Mouse (Mus musculus) adrenal gland, adult 2 months (tissue): ENCODE measurements around the gene Olfr178. TPM values are rescaled to one million over a fixed set of nuclear protein-coding genes. Genes with fewer than 3 reads are reported as not detected.

Experiments used
- DNase-seq: peaks from one replicate; pipeline ENCODE4 v3.0.0; 2021
- long read RNA-seq: library from polyadenylated mRNA; stranded (forward); transcript quantifications from one replicate; pipeline ENCODE4 v2.0.0, GENCODE M21; 2021
- polyA plus RNA-seq: library from polyadenylated mRNA; depleted of rRNA; stranded (reverse); fragments of >200 nt; gene quantifications from 2 replicates; pipeline ENCODE4 v1.2.3, GENCODE M21; 2012; rRNA removed
- total RNA-seq, 2 experiments: library from RNA; stranded (reverse); gene quantifications; 2 replicates each; pipeline ENCODE4 v1.2.3; 2021

The Olfr178 gene
- total RNA-seq (not detected), polyA plus RNA-seq (not detected in 2 replicates)
- long read RNA-seq, result 0 reads

DNA sequence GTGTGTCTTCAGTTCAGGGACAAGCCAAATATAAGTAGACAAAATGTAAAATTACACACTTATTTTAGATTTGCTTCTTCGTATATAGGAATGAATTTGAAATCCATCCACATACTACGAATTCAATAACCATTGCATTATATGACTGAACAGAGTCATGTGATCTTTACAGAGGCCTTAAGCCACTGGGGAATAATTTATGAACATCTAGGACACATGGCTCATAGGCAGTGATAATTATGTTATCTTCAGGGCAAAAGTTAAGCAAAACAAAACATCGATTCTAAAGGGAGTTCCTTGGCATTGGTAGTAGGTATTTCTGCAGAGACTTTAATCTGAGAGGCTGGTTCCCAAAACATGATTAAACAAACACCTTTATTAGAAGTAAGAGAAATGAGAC, at the start of gene Olfr178:
Gene Olfr178, minus strand, starts transcription at position 101 of the 400 bp plus-strand sequence.
- DNase-seq, result no peak

DNA sequence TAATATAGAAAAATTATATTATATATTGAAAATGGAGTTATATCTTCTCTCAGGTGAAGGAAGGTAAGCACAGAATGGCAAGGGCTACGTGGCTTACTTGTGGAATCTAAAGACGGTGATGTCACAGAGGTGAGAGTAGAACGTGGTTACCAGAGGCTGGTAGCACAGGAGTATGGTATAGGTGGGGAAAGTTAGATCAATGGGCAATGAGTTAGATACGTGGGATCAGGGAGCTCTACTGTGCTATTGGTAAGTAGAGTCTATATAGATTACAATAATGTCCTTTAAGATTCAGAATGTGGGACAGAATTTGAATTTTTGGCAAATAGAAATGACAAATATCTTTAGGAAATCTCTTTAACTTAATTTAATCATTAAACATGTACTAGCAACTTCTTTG, 37.4 kb upstream of the Olfr178 start, which contains the start of gene Olfr180:
Gene Olfr180, minus strand, starts transcription at position 101 of the 400 bp plus-strand sequence.
- no peak for DNase-seq

DNA sequence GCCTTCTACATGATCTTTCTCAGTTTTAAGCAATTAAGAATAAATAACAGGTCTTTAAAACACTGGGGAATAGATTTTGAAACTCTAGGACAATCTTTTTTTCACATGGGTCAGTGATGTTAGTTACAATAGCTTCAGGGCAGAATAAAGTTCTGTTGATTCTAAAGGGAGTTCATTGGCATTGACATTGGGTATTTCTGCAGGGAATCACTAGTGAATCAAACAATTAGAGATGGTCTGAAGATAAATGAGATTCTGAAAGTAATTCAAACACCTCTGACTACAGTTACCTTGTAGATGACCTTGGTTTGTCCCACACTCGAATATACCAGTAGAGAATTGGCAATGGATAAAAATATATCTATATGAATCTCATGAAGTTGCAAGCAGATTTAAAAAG, 36.8 kb upstream of the Olfr178 start, which contains the start of gene Olfr181:
Gene Olfr181, minus strand, starts transcription at position 101 of the 400 bp plus-strand sequence.
- no peak for DNase-seq

DNA sequence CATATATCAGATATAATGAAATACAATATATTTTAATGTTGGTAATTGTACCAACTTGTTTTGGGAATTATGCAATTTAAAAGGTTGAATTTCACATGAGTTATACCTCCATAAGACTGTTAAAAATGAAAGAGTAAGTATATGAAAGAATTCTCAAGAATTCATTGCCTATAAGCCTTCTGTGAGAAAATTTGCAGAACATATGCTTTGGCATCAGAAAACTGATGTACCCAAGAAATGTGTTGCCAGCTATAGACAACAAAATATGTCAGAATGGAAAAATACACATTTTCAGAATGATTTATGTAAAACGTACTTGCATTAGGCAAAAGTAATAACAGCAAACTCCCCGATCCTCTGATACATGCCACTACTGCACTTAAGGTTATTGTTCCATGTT, 7.4 kb downstream of the Olfr178 start:
- no peak for DNase-seq

DNA sequence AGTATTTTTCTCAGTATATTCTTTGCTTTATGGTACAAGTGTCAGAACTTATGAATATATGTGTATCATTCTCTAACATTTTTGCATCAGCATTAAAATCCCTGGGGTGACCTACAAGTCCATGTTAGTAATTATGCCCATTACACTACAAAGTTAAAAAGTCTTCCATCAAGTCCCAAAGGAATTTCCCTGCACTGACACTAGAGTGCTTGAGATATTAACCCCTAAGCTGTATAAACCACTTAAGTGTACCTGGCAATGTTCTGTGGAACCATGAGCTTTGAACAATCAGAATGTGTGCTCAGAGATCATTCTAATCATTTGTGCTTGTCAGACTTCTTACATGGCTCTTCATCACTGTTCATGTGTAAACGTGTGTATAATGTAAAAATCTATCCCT, 17.2 kb downstream of the Olfr178 start, which contains the start of gene Olfr177:
Gene Olfr177, minus strand, starts transcription at position 101 of the 400 bp plus-strand sequence.
- no peak for DNase-seq

DNA sequence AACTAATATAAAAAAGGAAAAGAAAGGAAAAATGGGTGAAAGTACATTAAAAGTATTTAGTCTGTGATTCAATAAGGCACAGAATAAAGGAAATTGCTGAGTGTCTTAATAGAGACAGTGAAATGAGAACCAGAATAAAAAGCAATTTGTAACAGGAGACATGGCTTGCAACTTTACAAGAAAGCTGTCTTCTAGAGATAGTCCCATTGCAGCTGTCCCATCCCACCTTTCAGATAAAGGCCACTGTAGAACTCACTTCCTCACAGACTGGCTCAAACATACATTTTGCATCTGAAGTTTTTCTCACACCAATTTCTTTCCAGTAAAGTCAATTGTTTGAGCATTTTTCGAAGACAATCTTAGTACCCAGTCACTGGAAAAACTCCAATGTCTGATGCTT, 30.4 kb downstream of the Olfr178 start:
- DNase-seq, result no peak

DNA sequence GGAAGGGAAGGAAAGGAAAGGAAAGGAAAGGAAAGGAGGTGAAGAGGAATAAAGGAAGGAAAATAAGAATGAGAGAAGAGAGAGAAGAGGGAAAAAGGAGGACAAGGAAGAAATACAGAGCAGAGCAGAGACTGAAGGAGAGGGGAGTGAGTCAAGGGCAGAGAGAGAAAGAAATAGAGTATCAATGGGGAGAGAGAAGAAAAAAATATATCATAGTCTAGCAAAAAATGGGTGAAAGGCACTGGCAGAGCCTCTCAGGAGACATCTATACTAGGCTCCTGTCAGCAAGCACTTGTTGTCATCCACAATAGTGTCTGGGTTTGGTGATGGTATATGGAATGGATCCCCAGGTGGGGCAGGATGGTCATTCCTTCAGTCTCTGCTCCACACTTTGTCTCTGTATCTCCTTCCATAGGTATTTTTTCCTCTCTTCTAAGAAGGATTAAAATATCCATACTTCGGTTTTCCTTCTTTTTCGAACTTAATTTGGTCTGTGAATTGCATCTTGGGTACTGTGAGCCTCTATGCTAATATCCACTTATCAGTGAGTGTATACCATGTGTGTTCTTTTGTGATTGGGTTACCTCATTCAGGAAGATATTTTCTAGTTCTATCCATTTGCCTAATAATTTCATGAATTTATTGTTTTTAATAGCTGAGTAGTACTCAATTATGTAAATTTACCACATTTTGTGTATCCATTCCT, 31.7 kb downstream of the Olfr178 start:
- DNase-seq, result no peak

Other genes with a start within 250 kb of the Olfr178 start
- gene Cpox, start 221.8 kb downstream of the Olfr178 start, total RNA-seq, result 10 to 100 TPM; 12.2 to 17.0 TPM
- 10.1 and 10.5 TPM in 2 replicates for gene Cpox, start 221.8 kb downstream of the Olfr178 start, polyA plus RNA-seq
- not detected for gene Gpr15, start 173.0 kb downstream of the Olfr178 start, total RNA-seq
- gene Gpr15, start 173.0 kb downstream of the Olfr178 start, polyA plus RNA-seq, result not detected in 2 replicates
- gene Cldnd1, start 164.2 kb downstream of the Olfr178 start, total RNA-seq, result 10 to 100 TPM; 58.9 to 61.1 TPM
- 44.4 and 59.9 TPM in 2 replicates for gene Cldnd1, start 164.2 kb downstream of the Olfr178 start, polyA plus RNA-seq
- not detected for gene Olfr172, start 128.9 kb downstream of the Olfr178 start, total RNA-seq
- gene Olfr172, start 128.9 kb downstream of the Olfr178 start, polyA plus RNA-seq, result not detected in 2 replicates
- not detected for gene Olfr173, start 91.8 kb downstream of the Olfr178 start, total RNA-seq
- gene Olfr173, start 91.8 kb downstream of the Olfr178 start, polyA plus RNA-seq, result not detected in 2 replicates
- gene Olfr175-ps1, start 65.3 kb downstream of the Olfr178 start, total RNA-seq, result not detected
- gene Olfr175-ps1, start 65.3 kb downstream of the Olfr178 start, polyA plus RNA-seq, result not detected in 2 replicates
- gene Olfr177, start 17.3 kb downstream of the Olfr178 start, total RNA-seq, result not detected
- not detected in 2 replicates for gene Olfr177, start 17.3 kb downstream of the Olfr178 start, polyA plus RNA-seq
- not detected for gene Olfr181, start 36.7 kb upstream of the Olfr178 start, total RNA-seq
- not detected in 2 replicates for gene Olfr181, start 36.7 kb upstream of the Olfr178 start, polyA plus RNA-seq
- not detected for gene Olfr180, start 37.3 kb upstream of the Olfr178 start, total RNA-seq
- not detected in 2 replicates for gene Olfr180, start 37.3 kb upstream of the Olfr178 start, polyA plus RNA-seq
- gene Olfr183, start 103.3 kb upstream of the Olfr178 start, total RNA-seq, result not detected
- gene Olfr183, start 103.3 kb upstream of the Olfr178 start, polyA plus RNA-seq, result not detected in 2 replicates
- not detected for gene Olfr186, start 138.2 kb upstream of the Olfr178 start, total RNA-seq
- gene Olfr186, start 138.2 kb upstream of the Olfr178 start, polyA plus RNA-seq, result not detected in 2 replicates
- gene Olfr187, start 147.7 kb upstream of the Olfr178 start, total RNA-seq, result not detected
- gene Olfr187, start 147.7 kb upstream of the Olfr178 start, polyA plus RNA-seq, result not detected in 2 replicates
- gene Olfr190, start 185.9 kb upstream of the Olfr178 start, total RNA-seq, result not detected
- not detected in 2 replicates for gene Olfr190, start 185.9 kb upstream of the Olfr178 start, polyA plus RNA-seq
- gene Olfr191, start 197.8 kb upstream of the Olfr178 start, total RNA-seq, result not detected
- not detected in 2 replicates for gene Olfr191, start 197.8 kb upstream of the Olfr178 start, polyA plus RNA-seq
- not detected for gene Olfr193, start 219.8 kb upstream of the Olfr178 start, total RNA-seq
- not detected in 2 replicates for gene Olfr193, start 219.8 kb upstream of the Olfr178 start, polyA plus RNA-seq
- gene Olfr194, start 229.0 kb upstream of the Olfr178 start, total RNA-seq, result not detected
- gene Olfr194, start 229.0 kb upstream of the Olfr178 start, polyA plus RNA-seq, result not detected in 2 replicates